Mouse (Mus musculus): ENCODE results near the gene Rprd1b.

Gene Rprd1b

GRCm38 (mm10) chr2:158080622-158081241 is 52.4 kb downstream of the Rprd1b start:
- DNase-seq (ENCODE audit: low spot score in 2 of 2): no peak

DNA sequence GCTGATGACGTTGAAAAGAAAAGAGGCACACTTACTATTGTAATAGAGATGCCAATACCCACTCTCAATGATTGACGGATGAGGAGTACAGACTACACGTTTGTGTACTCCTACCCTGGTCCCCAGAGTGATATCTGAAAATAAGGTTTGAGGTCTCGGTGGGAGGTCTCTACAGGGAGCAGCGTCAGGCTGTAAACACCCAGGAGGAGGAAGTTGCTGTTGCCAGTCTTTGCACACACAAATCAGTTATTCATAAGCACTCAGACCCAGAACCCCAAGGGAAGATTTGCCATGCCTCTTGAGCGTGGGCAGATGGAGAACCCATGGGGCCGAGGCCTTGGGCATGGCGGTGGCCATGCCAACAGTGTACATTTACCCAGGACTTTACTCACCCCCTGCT is 56.2 kb downstream of the Rprd1b start:
- DNase-seq (ENCODE audit: low spot score in 2 of 2): no peak

DNA sequence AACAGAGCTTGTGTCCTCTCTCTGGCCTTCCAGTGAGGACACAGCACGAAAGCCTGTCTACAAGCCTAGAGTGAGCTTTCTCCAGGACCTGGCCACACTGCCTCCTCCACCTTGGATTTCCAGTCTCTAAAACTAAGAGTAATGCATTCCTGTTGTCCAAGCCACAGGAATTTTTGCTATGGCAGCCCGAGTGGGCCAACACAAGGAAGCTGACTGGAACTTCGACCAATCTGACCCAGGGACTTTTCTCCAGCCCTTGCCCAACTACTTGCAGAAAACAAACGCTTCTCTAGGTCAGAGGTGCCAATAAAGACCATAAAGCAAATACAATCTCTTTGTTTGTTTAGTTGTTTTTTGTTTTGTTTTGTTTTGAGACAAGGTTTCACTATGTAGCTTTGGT is 61.8 kb downstream of the Rprd1b start:
- no peak for DNase-seq (ENCODE audit: low spot score in 2 of 2)

GRCm38 (mm10) chr2:158093345-158093744 is 65.0 kb downstream of the Rprd1b start:
- DNase-seq (ENCODE audit: low spot score in 2 of 2): no peak

GRCm38 (mm10) chr2:158094300-158094699 is 66.0 kb downstream of the Rprd1b start:
- DNase-seq (ENCODE audit: low spot score in 2 of 2): no peak

DNA sequence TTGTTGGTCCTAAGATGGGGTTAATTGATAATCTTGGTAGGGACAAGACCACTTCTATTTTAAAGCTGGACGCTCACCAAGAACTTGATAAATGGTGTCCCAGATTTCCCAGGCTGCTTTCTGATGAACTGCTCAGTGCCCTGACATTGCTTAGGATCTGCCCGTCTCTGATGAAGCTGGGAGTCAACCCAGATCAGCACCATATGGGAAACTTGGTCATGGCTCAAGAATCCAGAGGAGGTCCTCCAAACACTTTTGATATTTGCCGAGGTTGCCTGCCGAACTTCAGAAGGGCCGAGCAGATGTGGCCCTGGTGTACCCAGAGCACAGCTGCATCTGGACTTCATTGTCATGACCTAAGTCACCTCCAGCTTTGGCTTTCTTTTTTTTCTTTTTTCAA is 66.5 kb downstream of the Rprd1b start:
- DNase-seq (ENCODE audit: low spot score in 2 of 2): no peak

DNA sequence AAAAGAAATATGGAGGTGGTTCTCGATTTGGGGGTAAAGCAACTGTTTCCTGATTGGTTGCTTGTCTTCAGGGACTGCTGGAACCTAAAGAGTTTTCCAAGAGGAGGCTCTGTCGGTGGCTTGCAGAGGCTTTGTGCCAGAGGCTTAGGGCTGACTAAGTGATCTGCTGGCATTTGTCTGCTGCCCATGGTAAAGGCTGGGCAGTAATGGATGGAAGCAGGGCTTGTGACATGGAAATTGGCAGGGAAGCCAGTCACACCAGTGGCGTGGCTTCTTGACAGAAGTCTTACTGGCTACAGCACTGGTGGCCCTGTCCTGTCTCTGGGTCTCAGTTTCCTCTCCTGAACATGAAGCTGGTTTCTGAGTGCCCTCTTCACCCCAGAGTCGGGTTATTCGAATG is 68.8 kb downstream of the Rprd1b start:
- no peak for DNase-seq (ENCODE audit: low spot score in 2 of 2)

GRCm38 (mm10) chr2:158098730-158099129 is 70.4 kb downstream of the Rprd1b start:
- no peak for DNase-seq (ENCODE audit: low spot score in 2 of 2)

- no peak for DNase-seq (ENCODE audit: low spot score in 2 of 2)
Observed at GRCm38 (mm10) chr2:158099537-158099936, 71.2 kb downstream of the Rprd1b start.

- DNase-seq (ENCODE audit: low spot score in 2 of 2): no peak
Observed at GRCm38 (mm10) chr2:158101768-158102167, 73.5 kb downstream of the Rprd1b start.

- no peak for DNase-seq (ENCODE audit: low spot score in 2 of 2)
Observed at GRCm38 (mm10) chr2:158104966-158105365, 76.7 kb downstream of the Rprd1b start.

DNA sequence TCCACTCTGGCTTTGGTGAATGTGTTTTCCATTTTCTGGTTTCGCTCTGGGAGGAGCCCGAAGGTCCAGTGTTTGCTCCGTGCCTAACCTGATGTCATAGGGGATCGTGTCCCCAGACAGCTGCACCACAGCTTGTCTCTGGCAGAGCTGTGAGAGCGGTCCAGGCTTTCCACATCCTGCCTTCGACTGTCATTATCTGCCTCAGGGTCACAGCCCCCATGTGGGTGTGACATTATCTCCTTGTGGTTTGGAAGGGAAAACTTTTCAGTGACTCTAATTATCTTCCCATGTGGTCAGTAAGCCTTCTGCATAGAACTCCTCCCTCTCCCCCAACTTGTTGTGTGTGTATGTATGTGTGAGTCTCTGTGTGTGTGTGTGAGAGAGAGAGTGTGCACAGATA is 77.3 kb downstream of the Rprd1b start:
- no peak for DNase-seq (ENCODE audit: low spot score in 2 of 2)

DNA sequence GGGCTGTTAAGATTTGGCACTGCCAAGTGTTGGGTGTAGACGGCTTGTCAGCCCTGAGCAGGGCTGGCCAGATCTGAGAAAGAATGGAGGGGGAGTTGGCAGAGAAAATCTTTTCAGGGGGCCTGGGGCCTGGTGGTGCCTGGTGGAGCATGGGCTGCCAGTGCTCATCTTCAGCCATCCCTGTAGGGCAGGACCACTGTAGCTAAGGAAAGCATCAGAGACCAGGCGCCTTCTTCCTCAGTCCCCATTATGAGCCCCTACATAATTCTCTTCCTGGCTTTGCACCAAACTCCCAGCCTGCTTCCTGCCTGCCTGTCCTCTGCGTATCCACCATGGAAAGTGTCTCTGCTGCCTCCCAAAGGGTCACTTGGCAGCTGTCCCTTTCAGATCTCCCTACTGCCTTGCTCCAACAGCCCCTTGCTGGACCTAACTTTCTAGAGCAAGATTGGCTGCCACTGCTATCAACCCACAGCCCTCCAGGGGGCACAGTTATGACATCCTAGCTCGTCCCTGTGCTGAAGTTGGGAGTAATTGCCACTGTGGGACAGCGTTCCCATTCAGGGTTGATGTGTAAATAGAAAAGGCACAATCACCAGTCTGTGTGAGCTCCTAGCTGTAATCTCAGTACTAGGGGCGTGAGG is 78.8 kb downstream of the Rprd1b start:
- no peak for DNase-seq (ENCODE audit: low spot score in 2 of 2)

- peak in 1 of 2 experiments; percentile 33 for DNase-seq (ENCODE audit: low spot score in 2 of 2)
Observed at GRCm38 (mm10) chr2:158109516-158109915, 81.2 kb downstream of the Rprd1b start.

GRCm38 (mm10) chr2:158113591-158114257 is 85.4 kb downstream of the Rprd1b start:
- DNase-seq (ENCODE audit: low spot score in 2 of 2): peak; percentile 37 to 70

GRCm38 (mm10) chr2:158114931-158115330 is 86.6 kb downstream of the Rprd1b start:
- DNase-seq (ENCODE audit: low spot score in 2 of 2): no peak

GRCm38 (mm10) chr2:158115838-158116453 is 87.6 kb downstream of the Rprd1b start:
- no peak for DNase-seq (ENCODE audit: low spot score in 2 of 2)

GRCm38 (mm10) chr2:158116653-158117052 is 88.4 kb downstream of the Rprd1b start:
- no peak for DNase-seq (ENCODE audit: low spot score in 2 of 2)

GRCm38 (mm10) chr2:158119145-158119544 is 90.8 kb downstream of the Rprd1b start:
- no peak for DNase-seq (ENCODE audit: low spot score in 2 of 2)

GRCm38 (mm10) chr2:158120211-158120610 is 91.9 kb downstream of the Rprd1b start:
- no peak for DNase-seq (ENCODE audit: low spot score in 2 of 2)

DNA sequence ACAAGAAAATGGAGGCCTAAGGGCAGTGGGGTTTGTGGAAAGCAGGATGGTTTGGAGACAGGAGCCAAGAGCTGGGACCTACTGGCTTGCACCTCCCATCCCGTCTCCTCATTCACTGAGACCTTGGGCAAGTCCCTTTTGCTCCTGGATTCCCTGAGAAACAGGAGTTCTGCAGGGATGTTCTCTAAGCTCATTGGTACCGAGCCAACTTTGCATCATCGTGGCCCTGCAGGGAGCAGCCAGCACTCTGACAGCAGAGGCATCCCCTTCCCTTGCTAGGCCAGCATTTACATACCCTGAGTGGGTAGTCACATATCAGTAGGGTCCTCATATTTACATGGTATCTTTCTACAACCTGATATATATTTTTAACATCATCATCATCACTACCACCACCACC is 92.6 kb downstream of the Rprd1b start:
- no peak for DNase-seq (ENCODE audit: low spot score in 2 of 2)

- DNase-seq (ENCODE audit: low spot score in 2 of 2): peak; percentile 58 to 65
Observed at GRCm38 (mm10) chr2:158121645-158122326, 93.5 kb downstream of the Rprd1b start.
